Mouse (Mus musculus): Measurements from ENCODE around the gene Ano2. TPM values are rescaled to one million over a fixed set of nuclear protein-coding genes. Genes with fewer than 3 reads are reported as not detected.

The Ano2 gene
- polyA plus RNA-seq, 1 experiment from 2014 or later: 1.5 TPM

- Histone ChIP-seq H3K27ac (ENCODE audit: low read depth, low read length) (no peak overlapping the region), H3K27me3 (replicated peaks; ENCODE audit: control insufficient read depth, insufficient read depth, low read length) (no peaks in the 10 kb centered on the region), H3K4me1 (replicated peaks; ENCODE audit: control insufficient read depth, insufficient read depth, low read length) (no peaks in the 10 kb centered on the region), H3K36me3 (ENCODE audit: control insufficient read depth, insufficient read depth) (no peaks in the 10 kb centered on the region), H3K9ac (ENCODE audit: low read depth, low read length) (no peak overlapping the region), H3K4me3 (ENCODE audit: low read depth, low read length) (no peak overlapping the region), H3K9me3 (ENCODE audit: control insufficient read depth) (no peaks in the 10 kb centered on the region), H3K4me2 (replicated peaks; ENCODE audit: low read depth) (no peak overlapping the region)
- 85% methylated on average over 6 of the region's 6 CpGs for WGBS
- no peak for ATAC-seq
- no peak for TF ChIP-seq CTCF (IDR thresholded peaks at IDR 0.05; ENCODE audit: low read depth)
Observed at GRCm38 (mm10) chr6:125874742-125875141, 184.5 kb downstream of the Ano2 start.

- WGBS: 85% methylated on average over 1 of the region's 1 CpGs
- ATAC-seq: no peak
Observed at GRCm38 (mm10) chr6:125876884-125877283, 186.7 kb downstream of the Ano2 start.

GRCm38 (mm10) chr6:125878671-125879070, 188.5 kb downstream of the Ano2 start:
- TF ChIP-seq CTCF (IDR thresholded peaks at IDR 0.05; ENCODE audit: low read depth): no peak
- WGBS: 55% methylated on average over 2 of the region's 2 CpGs

More at GRCm38 (mm10) chr6:125876884-125877283, 186.7 kb downstream of the Ano2 start:
- no peaks in the 10 kb centered on the region for H3K4me1 ChIP-seq (replicated peaks; ENCODE audit: control insufficient read depth, insufficient read depth, low read length)
- TF ChIP-seq CTCF (IDR thresholded peaks at IDR 0.05; ENCODE audit: low read depth): no peak
- H3K4me3 ChIP-seq (ENCODE audit: low read depth, low read length): no peak overlapping the region
- H3K27me3 ChIP-seq (replicated peaks; ENCODE audit: control insufficient read depth, insufficient read depth, low read length): no peaks in the 10 kb centered on the region
- H3K9me3 ChIP-seq (ENCODE audit: control insufficient read depth): no peaks in the 10 kb centered on the region
- no peaks in the 10 kb centered on the region for H3K36me3 ChIP-seq (ENCODE audit: control insufficient read depth, insufficient read depth)
- H3K27ac ChIP-seq (ENCODE audit: low read depth, low read length): no peak overlapping the region
- H3K4me2 ChIP-seq (replicated peaks; ENCODE audit: low read depth): no peak overlapping the region
- no peak overlapping the region for H3K9ac ChIP-seq (ENCODE audit: low read depth, low read length)

GRCm38 (mm10) chr6:125879306-125879705, 189.1 kb downstream of the Ano2 start:
- no peak overlapping the region for H3K27ac ChIP-seq (ENCODE audit: low read depth, low read length)
- no peaks in the 10 kb centered on the region for H3K36me3 ChIP-seq (ENCODE audit: control insufficient read depth, insufficient read depth)
- H3K4me1 ChIP-seq (replicated peaks; ENCODE audit: control insufficient read depth, insufficient read depth, low read length): no peaks in the 10 kb centered on the region
- no peak overlapping the region for H3K9ac ChIP-seq (ENCODE audit: low read depth, low read length)
- no peak overlapping the region for H3K4me3 ChIP-seq (ENCODE audit: low read depth, low read length)
- 91% methylated on average over 7 of the region's 7 CpGs for WGBS
- H3K4me2 ChIP-seq (replicated peaks; ENCODE audit: low read depth): no peak overlapping the region
- H3K27me3 ChIP-seq (replicated peaks; ENCODE audit: control insufficient read depth, insufficient read depth, low read length): no peaks in the 10 kb centered on the region
- H3K9me3 ChIP-seq (ENCODE audit: control insufficient read depth): no peaks in the 10 kb centered on the region
- no peak for ATAC-seq
- TF ChIP-seq CTCF (IDR thresholded peaks at IDR 0.05; ENCODE audit: low read depth): no peak

More at GRCm38 (mm10) chr6:125878671-125879070, 188.5 kb downstream of the Ano2 start:
- Histone ChIP-seq H3K27ac (ENCODE audit: low read depth, low read length) (no peak overlapping the region), H3K9me3 (ENCODE audit: control insufficient read depth) (no peaks in the 10 kb centered on the region), H3K27me3 (replicated peaks; ENCODE audit: control insufficient read depth, insufficient read depth, low read length) (no peaks in the 10 kb centered on the region), H3K4me2 (replicated peaks; ENCODE audit: low read depth) (no peak overlapping the region), H3K36me3 (ENCODE audit: control insufficient read depth, insufficient read depth) (no peaks in the 10 kb centered on the region), H3K4me1 (replicated peaks; ENCODE audit: control insufficient read depth, insufficient read depth, low read length) (no peaks in the 10 kb centered on the region), H3K4me3 (ENCODE audit: low read depth, low read length) (no peak overlapping the region), H3K9ac (ENCODE audit: low read depth, low read length) (no peak overlapping the region)
- no peak for ATAC-seq

- 88% methylated on average over 1 of the region's 1 CpGs for WGBS
- no peak for ATAC-seq
Observed at GRCm38 (mm10) chr6:125888596-125888995, 198.4 kb downstream of the Ano2 start.

GRCm38 (mm10) chr6:125894340-125894739, 204.1 kb downstream of the Ano2 start:
- H3K9me3 ChIP-seq (ENCODE audit: control insufficient read depth): no peaks in the 10 kb centered on the region
- H3K4me1 ChIP-seq (replicated peaks; ENCODE audit: control insufficient read depth, insufficient read depth, low read length): no peaks in the 10 kb centered on the region
- H3K4me3 ChIP-seq (ENCODE audit: low read depth, low read length): no peak overlapping the region
- 64% methylated on average over 3 of the region's 3 CpGs for WGBS
- no peaks in the 10 kb centered on the region for H3K36me3 ChIP-seq (ENCODE audit: control insufficient read depth, insufficient read depth)
- TF ChIP-seq CTCF (IDR thresholded peaks at IDR 0.05; ENCODE audit: low read depth): no peak
- no peak for ATAC-seq
- H3K4me2 ChIP-seq (replicated peaks; ENCODE audit: low read depth): no peak overlapping the region
- H3K9ac ChIP-seq (ENCODE audit: low read depth, low read length): no peak overlapping the region
- H3K27ac ChIP-seq (ENCODE audit: low read depth, low read length): no peak overlapping the region
- no peaks in the 10 kb centered on the region for H3K27me3 ChIP-seq (replicated peaks; ENCODE audit: control insufficient read depth, insufficient read depth, low read length)

More at GRCm38 (mm10) chr6:125888596-125888995, 198.4 kb downstream of the Ano2 start:
- no peak overlapping the region for H3K9ac ChIP-seq (ENCODE audit: low read depth, low read length)
- no peaks in the 10 kb centered on the region for H3K27me3 ChIP-seq (replicated peaks; ENCODE audit: control insufficient read depth, insufficient read depth, low read length)
- no peak for TF ChIP-seq CTCF (IDR thresholded peaks at IDR 0.05; ENCODE audit: low read depth)
- H3K36me3 ChIP-seq (ENCODE audit: control insufficient read depth, insufficient read depth): no peaks in the 10 kb centered on the region
- no peak overlapping the region for H3K4me2 ChIP-seq (replicated peaks; ENCODE audit: low read depth)
- no peaks in the 10 kb centered on the region for H3K4me1 ChIP-seq (replicated peaks; ENCODE audit: control insufficient read depth, insufficient read depth, low read length)
- H3K9me3 ChIP-seq (ENCODE audit: control insufficient read depth): no peaks in the 10 kb centered on the region
- H3K4me3 ChIP-seq (ENCODE audit: low read depth, low read length): no peak overlapping the region
- H3K27ac ChIP-seq (ENCODE audit: low read depth, low read length): no peak overlapping the region

GRCm38 (mm10) chr6:125914446-125914845, 224.2 kb downstream of the Ano2 start:
- H3K27ac ChIP-seq (ENCODE audit: low read depth, low read length): no peak overlapping the region
- 73% methylated on average over 9 of the region's 9 CpGs for WGBS
- ATAC-seq: no peak
- no peaks in the 10 kb centered on the region for H3K27me3 ChIP-seq (replicated peaks; ENCODE audit: control insufficient read depth, insufficient read depth, low read length)
- no peak overlapping the region for H3K9ac ChIP-seq (ENCODE audit: low read depth, low read length)
- no peaks in the 10 kb centered on the region for H3K4me1 ChIP-seq (replicated peaks; ENCODE audit: control insufficient read depth, insufficient read depth, low read length)
- TF ChIP-seq CTCF (IDR thresholded peaks at IDR 0.05; ENCODE audit: low read depth): no peak
- no peak overlapping the region for H3K4me2 ChIP-seq (replicated peaks; ENCODE audit: low read depth)
- no peaks in the 10 kb centered on the region for H3K9me3 ChIP-seq (ENCODE audit: control insufficient read depth)
- no peaks in the 10 kb centered on the region for H3K36me3 ChIP-seq (ENCODE audit: control insufficient read depth, insufficient read depth)
- no peak overlapping the region for H3K4me3 ChIP-seq (ENCODE audit: low read depth, low read length)

Measured in intestine, postnatal 0 days (tissue).